Mouse (Mus musculus) kidney, embryonic 14.5 days (tissue): ENCODE data around the gene Gna13. TPM values are rescaled to one million over a fixed set of nuclear protein-coding genes. Genes with fewer than 3 reads are reported as not detected.

Experiments used
- ATAC-seq: fragments of 200-750 bp; cut with Nextera tagmentation; 2 replicates; pipeline ENCODE4 v1.8.0; 2017; ENCODE audit warnings: moderate number of reproducible peaks, mild to moderate bottlenecking, moderate TSS enrichment, moderate library complexity; ENCODE audit not compliant: low FRiP score, low TSS enrichment
- H3K27ac ChIP-seq: fragments of 300-500 bp; sonication (generic); 2 replicates; pipeline ENCODE4 v1.5.1; 2014; ENCODE audit warnings: low read depth, mild to moderate bottlenecking, low read length, moderate library complexity, mixed read lengths
- H3K27me3 ChIP-seq: fragments of 300-500 bp; sonication (generic); 2 replicates; pipeline ENCODE4 v1.6.1; 2014; ENCODE audit warnings: mild to moderate bottlenecking, low read length; ENCODE audit not compliant: control insufficient read depth, insufficient read depth
- H3K36me3 ChIP-seq: fragments of 300-500 bp; sonication (generic); 2 replicates; pipeline ENCODE4 v1.6.1; 2014; ENCODE audit warnings: low read length, mixed read lengths; ENCODE audit not compliant: control insufficient read depth, insufficient read depth
- H3K4me1 ChIP-seq: fragments of 300-500 bp; sonication (generic); 2 replicates; pipeline ENCODE4 v1.6.1; 2014; ENCODE audit warnings: low read length, mixed read lengths; ENCODE audit not compliant: control insufficient read depth, insufficient read depth
- H3K4me2 ChIP-seq: fragments of 300-500 bp; sonication (generic); replicated peaks from 2 replicates; pipeline ENCODE4 v1.6.1; 2014; ENCODE audit warnings: low read depth, mild to moderate bottlenecking, low read length
- H3K4me3 ChIP-seq: fragments of 300-500 bp; sonication (generic); 2 replicates; pipeline ENCODE4 v1.5.1; 2014; ENCODE audit warnings: mild to moderate bottlenecking, low read length
- H3K9ac ChIP-seq: fragments of 300-500 bp; sonication (generic); 2 replicates; pipeline ENCODE4 v1.6.1; 2014; ENCODE audit warnings: low read depth, mild to moderate bottlenecking, low read length, moderate library complexity
- H3K9me3 ChIP-seq: fragments of 300-500 bp; sonication (generic); 2 replicates; pipeline ENCODE4 v1.6.1; 2016; ENCODE audit warnings: low read length; ENCODE audit not compliant: control insufficient read depth
- WGBS: fragments of 180-500 bp; shearing (Covaris S2); extraction: QIAGEN DNeasy Blood & Tissue Kit; methylation state at CpG from one replicate; pipeline ENCODE4 v1.1.7; 2014; 5-methylcytosine and 5-hydroxymethylcytosine counted together
- polyA plus RNA-seq: library from polyadenylated mRNA; unstranded; fragments of >200 nt; fragmentation: Nextera tagmentation; extraction: Ambion mirVana; gene quantifications from 2 replicates; pipeline ENCODE4 v1.2.1, GENCODE M21; 2014

Gna13 gene
- polyA plus RNA-seq, 1 experiment from 2014 or later, result 31.0 TPM

- Histone ChIP-seq H3K9me3 (no peaks in the 10 kb centered on the region), H3K27ac (no peak overlapping the region), H3K4me1 (0 out of 2 replicates have a peak, but pooled peaks cover 2% of the 10 kb centered on the region), H3K4me3 (no peak overlapping the region), H3K36me3 (no peaks in the 10 kb centered on the region), H3K9ac (no peak overlapping the region), H3K4me2 (0 out of 2 replicates have a peak overlapping the region, but pooled peaks have one; percentile 6), H3K27me3 (no peaks in the 10 kb centered on the region)
- ATAC-seq, result peak; percentile 32; the same call in 1 of the 2 replicates
- WGBS, result 46% methylated on average over 16 of the region's 16 CpGs
Measured at GRCm38 (mm10) chr11:109419961-109420566, 57.4 kb downstream of the Gna13 start.

GRCm38 (mm10) chr11:109420567-109420962, 57.9 kb downstream of the Gna13 start:
- Histone ChIP-seq H3K4me2 (no peak overlapping the region), H3K9ac (no peak overlapping the region), H3K4me1 (0 out of 2 replicates have a peak, but pooled peaks cover 4% of the 10 kb centered on the region), H3K4me3 (no peak overlapping the region), H3K27me3 (no peaks in the 10 kb centered on the region), H3K36me3 (no peaks in the 10 kb centered on the region), H3K27ac (no peak overlapping the region), H3K9me3 (no peaks in the 10 kb centered on the region)
- 70% methylated on average over 14 of the region's 14 CpGs for WGBS
- ATAC-seq, result no peak

GRCm38 (mm10) chr11:109421205-109421604, 58.6 kb downstream of the Gna13 start:
- H3K4me2 ChIP-seq, result no peak overlapping the region
- H3K9ac ChIP-seq, result no peak overlapping the region
- no peak overlapping the region for H3K4me3 ChIP-seq
- no peak overlapping the region for H3K27ac ChIP-seq
- no peak for ATAC-seq
- no peaks in the 10 kb centered on the region for H3K36me3 ChIP-seq
- no peaks in the 10 kb centered on the region for H3K9me3 ChIP-seq
- 0 out of 2 replicates have a peak, but pooled peaks cover 4% of the 10 kb centered on the region for H3K4me1 ChIP-seq
- H3K27me3 ChIP-seq, result no peaks in the 10 kb centered on the region
- 79% methylated on average over 5 of the region's 5 CpGs for WGBS

- 97% methylated on average over 4 of the region's 4 CpGs for WGBS
- Histone ChIP-seq H3K27me3 (no peaks in the 10 kb centered on the region), H3K9ac (no peak overlapping the region), H3K36me3 (no peaks in the 10 kb centered on the region), H3K4me1 (peaks cover 9% of the 10 kb centered on the region; the same call in 1 of the 2 replicates), H3K9me3 (no peaks in the 10 kb centered on the region), H3K4me2 (no peak overlapping the region), H3K27ac (no peak overlapping the region), H3K4me3 (no peak overlapping the region)
- ATAC-seq, result no peak
Measured at GRCm38 (mm10) chr11:109422263-109422662, 59.6 kb downstream of the Gna13 start.

- H3K27ac ChIP-seq, result no peak overlapping the region
- no peaks in the 10 kb centered on the region for H3K9me3 ChIP-seq
- no peak overlapping the region for H3K9ac ChIP-seq
- no peak overlapping the region for H3K4me3 ChIP-seq
- no peaks in the 10 kb centered on the region for H3K36me3 ChIP-seq
- ATAC-seq, result no peak
- H3K4me2 ChIP-seq, result no peak overlapping the region
- H3K27me3 ChIP-seq, result no peaks in the 10 kb centered on the region
- 70% methylated on average over 1 of the region's 1 CpGs for WGBS
- peaks cover 9% of the 10 kb centered on the region; the same call in 1 of the 2 replicates for H3K4me1 ChIP-seq
Measured at GRCm38 (mm10) chr11:109423294-109423693, 60.7 kb downstream of the Gna13 start.

GRCm38 (mm10) chr11:109425392-109426271, 63.0 kb downstream of the Gna13 start, which contains the start of gene Amz2:
TSS of gene Amz2 (plus strand) at chr11:109425946.
- H3K4me3 ChIP-seq, result peak within 1 kb of the TSS; percentile 68
- peaks cover 23% of the 10 kb centered on the region for H3K36me3 ChIP-seq
- under 1% methylated on average over 65 of the region's 65 CpGs for WGBS
- peak within 1 kb of the TSS; percentile 90 for H3K27ac ChIP-seq
- peak within 1 kb of the TSS; percentile 82 for H3K9ac ChIP-seq
- peak; percentile 96 for ATAC-seq
- no peaks in the 10 kb centered on the region for H3K27me3 ChIP-seq
- peaks cover 9% of the 10 kb centered on the region; the same call in 1 of the 2 replicates for H3K4me1 ChIP-seq
- H3K9me3 ChIP-seq, result no peaks in the 10 kb centered on the region
- peak within 1 kb of the TSS; percentile 62 for H3K4me2 ChIP-seq

- H3K27me3 ChIP-seq, result no peaks in the 10 kb centered on the region
- H3K4me1 ChIP-seq, result peaks cover 9% of the 10 kb centered on the region; the same call in 1 of the 2 replicates
- H3K4me2 ChIP-seq, result peak overlapping the region; percentile 62
- WGBS, result 1% methylated on average over 11 of the region's 11 CpGs
- H3K9ac ChIP-seq, result peak overlapping the region; percentile 82
- ATAC-seq, result no peak
- peaks cover 27% of the 10 kb centered on the region for H3K36me3 ChIP-seq
- H3K4me3 ChIP-seq, result peak overlapping the region; percentile 68
- H3K9me3 ChIP-seq, result no peaks in the 10 kb centered on the region
- peak overlapping the region; percentile 90 for H3K27ac ChIP-seq
Measured at GRCm38 (mm10) chr11:109426272-109426586, 63.6 kb downstream of the Gna13 start.

- peaks cover 35% of the 10 kb centered on the region for H3K36me3 ChIP-seq
- H3K4me2 ChIP-seq, result no peak overlapping the region
- no peaks in the 10 kb centered on the region for H3K9me3 ChIP-seq
- no peak overlapping the region for H3K4me3 ChIP-seq
- peaks cover 9% of the 10 kb centered on the region; the same call in 1 of the 2 replicates for H3K4me1 ChIP-seq
- WGBS, result 94% methylated on average over 5 of the region's 5 CpGs
- H3K27ac ChIP-seq, result no peak overlapping the region
- no peak overlapping the region for H3K9ac ChIP-seq
- H3K27me3 ChIP-seq, result no peaks in the 10 kb centered on the region
- ATAC-seq, result no peak
Measured at GRCm38 (mm10) chr11:109427353-109427752, 64.7 kb downstream of the Gna13 start.
